Mouse (Mus musculus) cerebellum, adult 2 months (tissue): ENCODE measurements around the gene Pias4. TPM values are rescaled to one million over a fixed set of nuclear protein-coding genes. Genes with fewer than 3 reads are reported as not detected.
A peak's percentile ranks its signal among the peaks of the same experiment; 100 is the strongest.

Experiments
- DNase-seq, 2 experiments: peaks; one replicate each; pipeline ENCODE4 v3.0.0; 2021
- H3K27ac ChIP-seq: fragments of 200-500 bp; 2 replicates; pipeline ENCODE4 v1.5.1; 2012; ENCODE audit warnings: low read length, control low read depth, inconsistent platforms; ENCODE audit not compliant: insufficient read depth
- H3K27me3 ChIP-seq: fragments of 200-500 bp; 2 replicates; pipeline ENCODE4 v1.6.1; 2012; ENCODE audit warnings: inconsistent platforms, mild to moderate bottlenecking, low read length, moderate library complexity; ENCODE audit not compliant: control insufficient read depth, insufficient read depth
- H3K4me1 ChIP-seq: fragments of 200-500 bp; 2 replicates; pipeline ENCODE4 v1.6.1; 2011; ENCODE audit warnings: low read length; ENCODE audit not compliant: control insufficient read depth, insufficient read depth
- H3K4me3 ChIP-seq: fragments of 200-500 bp; replicated peaks from 2 replicates; pipeline ENCODE3; 2011; ENCODE audit warnings: mild to moderate bottlenecking, low read depth, low read length, control low read depth; ENCODE audit not compliant: insufficient read depth
- CTCF ChIP-seq: fragments of 200-500 bp; IDR thresholded peaks from 2 replicates; pipeline ENCODE4 v1.5.1; 2011; ENCODE audit warnings: low read depth, mild to moderate bottlenecking, control low read depth, low read length, moderate library complexity, borderline replicate concordance; ENCODE audit not compliant: insufficient read depth
- POLR2A ChIP-seq: fragments of 200-500 bp; IDR thresholded peaks from 2 replicates; pipeline ENCODE4 v1.6.1; 2011; ENCODE audit warnings: low read length, control low read depth, borderline replicate concordance; ENCODE audit not compliant: insufficient read depth
- WGBS: fragments of 180-500 bp; shearing (Covaris S2); methylation state at CpG from one replicate; pipeline ENCODE4 v1.1.7; 2018; 5-methylcytosine and 5-hydroxymethylcytosine counted together
- polyA plus RNA-seq: library from polyadenylated mRNA; depleted of rRNA; stranded (reverse); fragments of >200 nt; gene quantifications from 2 replicates; pipeline ENCODE4 v1.2.3, GENCODE M21; 2012

Pias4 gene
- polyA plus RNA-seq, 1 experiment: 34.8 TPM

GRCm38 (mm10) chr10:81151261-81151660, 16.5 kb downstream of the Pias4 start:
- TF ChIP-seq POLR2A (no peak), CTCF (no peak)
- Histone ChIP-seq H3K4me3 (no peak overlapping the region), H3K27ac (no peak overlapping the region), H3K27me3 (no peaks in the 10 kb centered on the region), H3K4me1 (0 out of 2 replicates have a peak, but pooled peaks cover 8% of the 10 kb centered on the region)
- WGBS: 52% methylated on average over 6 of the region's 6 CpGs
- DNase-seq: no peak

- no peak for DNase-seq
- Histone ChIP-seq H3K27me3 (no peaks in the 10 kb centered on the region), H3K4me3 (no peak overlapping the region), H3K27ac (no peak overlapping the region), H3K4me1 (peaks cover 46% of the 10 kb centered on the region)
- no peak for TF ChIP-seq POLR2A
- TF ChIP-seq CTCF: no peak
- WGBS: 77% methylated on average over 4 of the region's 4 CpGs
Measured at GRCm38 (mm10) chr10:81146296-81146695, 21.4 kb downstream of the Pias4 start.

DNA sequence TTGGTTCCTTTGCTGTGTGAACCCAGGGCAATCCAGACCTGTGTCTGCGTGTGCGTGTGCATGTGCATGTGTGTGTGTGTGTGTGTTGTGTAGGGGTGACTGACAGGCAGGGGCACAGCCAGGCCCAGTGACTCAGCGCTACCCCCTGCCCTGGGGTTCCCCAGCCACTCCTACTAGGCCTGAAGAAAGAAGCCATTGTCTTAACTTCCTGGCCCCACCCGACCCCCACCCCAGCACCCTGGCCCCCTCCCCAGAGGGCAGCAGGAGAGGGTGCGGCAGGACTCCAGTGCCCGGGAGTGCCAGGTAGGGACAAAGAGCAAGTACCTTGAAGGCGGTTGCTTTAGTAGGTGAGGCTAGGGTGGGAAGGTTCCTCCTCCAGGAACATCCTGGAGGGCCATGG, 21.9 kb downstream of the Pias4 start:
- Histone ChIP-seq H3K27ac (no peak overlapping the region), H3K4me1 (peaks cover 46% of the 10 kb centered on the region), H3K27me3 (no peaks in the 10 kb centered on the region), H3K4me3 (no peak overlapping the region)
- 63% methylated on average over 7 of the region's 7 CpGs for WGBS
- DNase-seq: no peak
- TF ChIP-seq CTCF (no peak), POLR2A (no peak)

DNA sequence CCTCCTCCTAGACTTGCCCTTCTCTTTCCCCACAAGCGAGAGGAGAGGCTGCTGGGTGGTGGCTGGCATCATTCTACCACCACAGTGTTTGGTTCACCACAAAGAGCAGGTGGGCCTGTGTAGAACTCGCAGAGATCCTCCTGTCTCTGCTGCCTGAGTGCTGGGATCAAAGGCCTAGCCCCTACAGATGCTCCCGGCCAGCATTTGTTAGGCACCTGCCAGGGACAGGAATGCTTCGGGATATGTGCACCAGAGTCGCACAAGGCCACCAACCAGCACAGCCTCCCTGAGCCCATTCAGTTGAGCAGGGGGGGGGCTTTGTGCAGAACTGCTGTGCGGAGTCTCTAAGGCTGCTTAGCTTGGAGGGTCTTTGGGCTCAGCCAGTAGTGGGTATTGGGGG, 22.4 kb downstream of the Pias4 start:
- no peak overlapping the region for H3K27ac ChIP-seq
- peaks cover 46% of the 10 kb centered on the region for H3K4me1 ChIP-seq
- 66% methylated on average over 6 of the region's 6 CpGs for WGBS
- DNase-seq: no peak
- no peaks in the 10 kb centered on the region for H3K27me3 ChIP-seq
- TF ChIP-seq POLR2A: no peak
- TF ChIP-seq CTCF: no peak
- no peak overlapping the region for H3K4me3 ChIP-seq

GRCm38 (mm10) chr10:81144667-81145066, 23.1 kb downstream of the Pias4 start:
- H3K4me3 ChIP-seq: no peak overlapping the region
- no peak for TF ChIP-seq CTCF
- TF ChIP-seq POLR2A: no peak
- peak in 1 of 2 experiments; percentile 49 for DNase-seq
- peaks cover 46% of the 10 kb centered on the region for H3K4me1 ChIP-seq
- WGBS: 82% methylated on average over 27 of the region's 27 CpGs
- H3K27ac ChIP-seq: no peak overlapping the region
- H3K27me3 ChIP-seq: no peaks in the 10 kb centered on the region

DNA sequence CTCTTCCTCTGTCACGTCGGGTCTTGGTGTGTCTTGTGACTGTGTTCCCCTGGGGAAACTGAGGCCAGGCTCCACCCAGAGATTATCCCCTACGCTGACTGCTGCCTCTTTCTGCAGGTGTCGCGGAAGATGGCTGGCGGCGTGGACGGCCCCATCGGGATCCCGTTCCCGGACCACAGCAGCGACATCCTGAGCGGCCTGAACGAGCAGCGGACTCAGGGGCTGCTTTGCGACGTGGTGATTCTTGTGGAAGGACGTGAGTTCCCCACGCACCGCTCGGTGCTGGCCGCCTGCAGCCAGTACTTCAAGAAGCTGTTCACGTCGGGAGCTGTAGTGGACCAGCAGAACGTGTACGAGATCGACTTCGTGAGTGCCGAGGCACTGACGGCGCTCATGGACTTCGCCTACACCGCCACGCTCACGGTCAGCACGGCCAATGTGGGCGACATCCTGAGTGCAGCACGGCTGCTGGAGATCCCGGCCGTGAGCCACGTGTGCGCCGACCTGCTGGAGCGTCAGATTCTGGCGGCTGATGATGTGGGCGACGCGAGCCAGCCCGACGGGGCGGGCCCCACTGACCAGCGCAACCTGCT, 23.8 kb downstream of the Pias4 start:
- 73% methylated on average over 52 of the region's 52 CpGs for WGBS
- H3K4me1 ChIP-seq: peaks cover 53% of the 10 kb centered on the region
- no peak for DNase-seq
- H3K27me3 ChIP-seq: no peaks in the 10 kb centered on the region
- H3K4me3 ChIP-seq: no peak overlapping the region
- H3K27ac ChIP-seq: no peak overlapping the region
- TF ChIP-seq POLR2A (no peak), CTCF (no peak)

GRCm38 (mm10) chr10:81143157-81143633, 24.5 kb downstream of the Pias4 start:
- peak overlapping the region; percentile 64; the same call in 1 of the 2 replicates for H3K27ac ChIP-seq
- 15% methylated on average over 7 of the region's 7 CpGs for WGBS
- H3K27me3 ChIP-seq: no peaks in the 10 kb centered on the region
- peak; percentile 77 to 80 for DNase-seq
- TF ChIP-seq POLR2A (no peak), CTCF (peak; percentile 13; the same call in 1 of the 2 replicates)
- peak overlapping the region; percentile 7 for H3K4me3 ChIP-seq
- peaks cover 54% of the 10 kb centered on the region for H3K4me1 ChIP-seq

GRCm38 (mm10) chr10:81142551-81142981, 25.2 kb downstream of the Pias4 start:
- 7% methylated on average over 5 of the region's 5 CpGs for WGBS
- Histone ChIP-seq H3K27ac (peak overlapping the region; percentile 64), H3K4me3 (no peak overlapping the region), H3K4me1 (peaks cover 54% of the 10 kb centered on the region), H3K27me3 (no peaks in the 10 kb centered on the region)
- DNase-seq: peak; percentile 64 to 70
- no peak for TF ChIP-seq CTCF
- no peak for TF ChIP-seq POLR2A
